Mouse (Mus musculus) embryo, embryonic 10 days (tissue): ENCODE data around the gene Gm21119.
"Not testable (repeated sequence)": the region's sequence is repeated elsewhere in the genome, so short reads cannot be mapped to it uniquely, and the experiment has no call there.

Experiments used
- DNase-seq: peaks from one replicate; pipeline ENCODE4 v3.0.0-alpha.2; 2015; ENCODE audit warnings: low spot score

The Gm21119 gene

GRCm38 (mm10) chr8:20652976-20653375 is 38.3 kb downstream of the Gm21119 start:
- DNase-seq: not testable (repeated sequence)

GRCm38 (mm10) chr8:20678418-20678817 is 63.7 kb downstream of the Gm21119 start:
- DNase-seq: not testable (repeated sequence)
